Mouse (Mus musculus) kidney, postnatal 4 days (tissue): ENCODE data around the gene Celsr1.
A peak's percentile ranks its signal among the peaks of the same experiment; 100 is the strongest.

Experiments
- DNase-seq, 2 experiments: peaks; one replicate each; pipeline ENCODE4 v3.0.0; 2021; ENCODE audit warnings: mixed read lengths in 2 of 2

Celsr1 gene

GRCm38 (mm10) chr15:86034021-86034523 lies 495 bp upstream of the Celsr1 start:
- DNase-seq, result peak; percentile 81 to 90

GRCm38 (mm10) chr15:86032811-86033190 lies 776 bp downstream of the Celsr1 start:
- DNase-seq, result peak; percentile 76 to 84

- peak; percentile 46 to 59 for DNase-seq
Measured at GRCm38 (mm10) chr15:86029981-86030380, 3.6 kb downstream of the Celsr1 start.

- DNase-seq, result no peak
Measured at GRCm38 (mm10) chr15:86027871-86028270, 5.7 kb downstream of the Celsr1 start.

- DNase-seq, result no peak
Measured at GRCm38 (mm10) chr15:86021971-86022370, 11.6 kb downstream of the Celsr1 start.

GRCm38 (mm10) chr15:86021301-86021700 lies 12.3 kb downstream of the Celsr1 start:
- no peak for DNase-seq

- DNase-seq, result peak in 1 of 2 experiments; percentile 54
Measured at GRCm38 (mm10) chr15:86020008-86020407, 13.6 kb downstream of the Celsr1 start.

- DNase-seq, result no peak
Measured at GRCm38 (mm10) chr15:86018753-86019512, 14.6 kb downstream of the Celsr1 start.

GRCm38 (mm10) chr15:86017336-86017735 lies 16.2 kb downstream of the Celsr1 start:
- no peak for DNase-seq

- DNase-seq, result no peak
Measured at GRCm38 (mm10) chr15:86015860-86016541, 17.6 kb downstream of the Celsr1 start.

GRCm38 (mm10) chr15:86015026-86015425 lies 18.6 kb downstream of the Celsr1 start:
- no peak for DNase-seq

- no peak for DNase-seq
Measured at GRCm38 (mm10) chr15:86013656-86014055, 19.9 kb downstream of the Celsr1 start.

- no peak for DNase-seq
Measured at GRCm38 (mm10) chr15:86013130-86013529, 20.4 kb downstream of the Celsr1 start.

GRCm38 (mm10) chr15:86007690-86008121 lies 25.9 kb downstream of the Celsr1 start:
- peak; percentile 34 to 68 for DNase-seq

- peak; percentile 28 to 48 for DNase-seq
Measured at GRCm38 (mm10) chr15:86005691-86006525, 27.7 kb downstream of the Celsr1 start.

- no peak for DNase-seq
Measured at GRCm38 (mm10) chr15:86004048-86004447, 29.5 kb downstream of the Celsr1 start.

- DNase-seq, result peak in 1 of 2 experiments; percentile 42
Measured at GRCm38 (mm10) chr15:86000706-86001292, 32.8 kb downstream of the Celsr1 start.

- DNase-seq, result no peak
Measured at GRCm38 (mm10) chr15:85998525-85999230, 34.9 kb downstream of the Celsr1 start.

GRCm38 (mm10) chr15:85996031-85996765 lies 37.4 kb downstream of the Celsr1 start:
- DNase-seq, result peak; percentile 84

GRCm38 (mm10) chr15:85994906-85995608 lies 38.5 kb downstream of the Celsr1 start:
- DNase-seq, result no peak
